Mouse (Mus musculus) hindbrain, embryonic 11.5 days (tissue): ENCODE measurements around the gene Fcna. TPM values are rescaled to one million over a fixed set of nuclear protein-coding genes. Genes with fewer than 3 reads are reported as not detected.

Experiments
- ATAC-seq: fragments of 200-750 bp; cut with Nextera tagmentation; 2 replicates; pipeline ENCODE4 v1.8.0; 2017; ENCODE audit warnings: mild to moderate bottlenecking, moderate TSS enrichment, moderate library complexity; ENCODE audit not compliant: low FRiP score
- DNase-seq: peaks from one replicate; pipeline ENCODE4 v3.0.0-alpha.2; 2015; ENCODE audit warnings: low spot score
- H3K27ac ChIP-seq: fragments of 300-500 bp; sonication (generic); 2 replicates; pipeline ENCODE4 v1.5.1; 2014; ENCODE audit warnings: mild to moderate bottlenecking, low read depth, low read length
- H3K27me3 ChIP-seq: fragments of 300-500 bp; sonication (generic); 2 replicates; pipeline ENCODE4 v1.6.1; 2014; ENCODE audit warnings: mild to moderate bottlenecking, low read length, moderate library complexity, mixed read lengths; ENCODE audit not compliant: control insufficient read depth, insufficient read depth
- H3K36me3 ChIP-seq: fragments of 300-500 bp; sonication (generic); 2 replicates; pipeline ENCODE4 v1.6.1; 2014; ENCODE audit warnings: mild to moderate bottlenecking, low read length, moderate library complexity, mixed read lengths; ENCODE audit not compliant: control insufficient read depth, insufficient read depth
- H3K4me1 ChIP-seq: fragments of 300-500 bp; sonication (generic); replicated peaks from 2 replicates; pipeline ENCODE4 v1.6.1; 2014; ENCODE audit warnings: low read length, mixed read lengths; ENCODE audit not compliant: control insufficient read depth, insufficient read depth
- H3K4me2 ChIP-seq: fragments of 300-500 bp; sonication (generic); replicated peaks from 2 replicates; pipeline ENCODE4 v1.6.1; 2014; ENCODE audit warnings: mild to moderate bottlenecking, low read depth, low read length
- H3K4me3 ChIP-seq: fragments of 300-500 bp; sonication (generic); 2 replicates; pipeline ENCODE4 v1.5.1; 2014; ENCODE audit warnings: low read depth, low read length
- H3K9ac ChIP-seq: fragments of 300-500 bp; sonication (generic); 2 replicates; pipeline ENCODE4 v1.6.1; 2014; ENCODE audit warnings: low read depth, low read length
- H3K9me3 ChIP-seq: fragments of 300-500 bp; sonication (generic); 2 replicates; pipeline ENCODE4 v1.6.1; 2016; ENCODE audit warnings: low read length; ENCODE audit not compliant: control insufficient read depth
- WGBS: fragments of 180-500 bp; shearing (Covaris S2); extraction: QIAGEN DNeasy Blood & Tissue Kit; methylation state at CpG from one replicate; pipeline ENCODE4 v1.1.7; 2014; 5-methylcytosine and 5-hydroxymethylcytosine counted together
- polyA plus RNA-seq: library from polyadenylated mRNA; unstranded; fragments of >200 nt; fragmentation: Nextera tagmentation; extraction: Ambion mirVana; gene quantifications from 2 replicates; pipeline ENCODE4 v1.2.1, GENCODE M21; 2014

Fcna gene
- polyA plus RNA-seq, 1 experiment from 2014 or later: 0.82 TPM

DNA sequence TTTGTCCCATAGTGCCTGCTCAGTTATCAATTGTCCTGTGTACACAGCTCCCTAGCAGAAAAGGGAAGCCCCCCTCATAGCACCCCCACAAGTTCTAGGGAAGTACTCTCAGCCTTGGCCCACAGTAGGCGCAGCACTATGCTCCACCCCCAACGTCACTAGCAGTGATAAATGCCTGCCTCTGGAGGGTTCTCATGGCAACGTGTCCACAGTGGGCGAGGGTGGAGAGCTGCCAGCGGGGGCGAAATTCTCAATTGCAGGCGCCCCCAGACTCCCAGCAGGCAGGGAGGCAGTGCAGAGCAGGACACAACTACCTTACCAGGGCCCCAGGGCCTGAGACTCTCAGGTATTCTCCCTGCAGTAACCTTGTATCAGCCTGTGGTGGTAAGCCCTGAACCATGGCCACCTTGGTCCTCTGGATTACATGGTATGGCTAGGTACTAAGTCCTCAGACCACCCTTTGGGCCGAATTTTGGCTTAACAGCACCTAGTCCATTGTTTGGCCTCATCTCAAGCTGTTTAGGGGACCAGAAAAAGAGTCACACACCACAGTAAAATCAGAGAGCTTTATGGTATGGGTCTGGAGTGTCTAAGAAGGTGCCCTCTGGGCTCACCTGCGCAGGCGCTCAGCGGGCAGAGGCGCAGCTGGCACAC is 45.2 kb downstream of the Fcna start:
- H3K4me2 ChIP-seq: no peak overlapping the region
- peaks cover 10% of the 10 kb centered on the region for H3K4me1 ChIP-seq
- 59% methylated on average over 12 of the region's 12 CpGs for WGBS
- no peak overlapping the region for H3K27ac ChIP-seq
- H3K27me3 ChIP-seq: peaks cover 36% of the 10 kb centered on the region
- H3K9me3 ChIP-seq: no peaks in the 10 kb centered on the region
- H3K9ac ChIP-seq: no peak overlapping the region
- H3K4me3 ChIP-seq: no peak overlapping the region
- H3K36me3 ChIP-seq: no peaks in the 10 kb centered on the region
- DNase-seq: no peak
- ATAC-seq: no peak

DNA sequence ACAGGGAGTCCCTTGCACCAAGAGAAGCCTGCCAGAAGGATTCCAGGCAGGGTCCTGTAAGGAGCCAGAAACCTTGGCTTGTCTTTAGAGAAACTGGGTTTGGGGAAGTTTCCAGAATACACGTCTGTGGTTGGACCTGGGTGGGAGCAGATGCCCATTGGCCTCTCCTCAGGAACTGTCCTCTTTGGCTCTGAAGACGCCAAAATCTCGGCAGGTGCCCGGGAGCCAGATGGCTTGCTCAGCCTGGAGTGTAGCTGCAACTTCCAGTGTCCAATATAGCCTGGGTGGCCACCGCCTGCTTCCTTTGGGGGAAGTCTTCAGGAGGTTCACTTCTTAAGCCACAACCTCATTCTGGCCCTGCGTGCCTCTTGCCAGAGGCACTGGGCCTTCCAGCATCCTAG is 45.9 kb downstream of the Fcna start:
- Histone ChIP-seq H3K9ac (no peak overlapping the region), H3K27me3 (peaks cover 43% of the 10 kb centered on the region), H3K36me3 (no peaks in the 10 kb centered on the region), H3K4me2 (no peak overlapping the region), H3K4me1 (peaks cover 15% of the 10 kb centered on the region), H3K9me3 (no peaks in the 10 kb centered on the region), H3K4me3 (no peak overlapping the region; the same call in 1 of the 2 replicates), H3K27ac (no peak overlapping the region)
- WGBS: 44% methylated on average over 6 of the region's 6 CpGs
- ATAC-seq (peak; percentile 9; the same call in 1 of the 2 replicates), DNase-seq (peak; percentile 12)

DNA sequence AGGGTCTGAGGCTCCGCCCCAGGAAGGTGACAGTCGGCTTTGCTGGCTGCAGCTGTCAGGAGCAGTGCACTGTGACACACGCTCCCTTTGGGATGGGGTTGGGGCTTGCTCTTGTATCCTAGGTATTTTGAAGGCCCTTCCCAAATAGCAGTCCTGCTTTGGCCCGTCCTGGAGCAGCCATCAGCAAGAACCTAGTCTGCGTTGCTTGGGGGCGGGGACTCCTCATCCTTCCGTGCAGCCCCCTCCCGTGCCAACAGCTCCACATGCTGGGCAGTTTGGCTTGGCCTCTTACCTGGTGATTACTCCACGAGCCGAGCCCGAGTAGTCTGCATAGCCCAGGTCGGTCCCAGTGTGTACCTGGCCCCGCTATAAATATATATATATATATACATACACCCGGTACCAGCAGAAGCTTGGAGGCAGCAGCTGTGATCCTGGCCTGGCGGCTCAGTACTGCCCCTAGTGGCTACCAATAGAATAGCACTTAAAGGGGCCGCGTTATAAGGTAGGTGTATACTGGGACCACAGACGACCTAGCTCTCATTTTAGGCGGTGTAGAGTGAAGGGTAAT is 46.5 kb downstream of the Fcna start, which contains the start of gene Ajm1:
Ajm1 (minus strand) TSS at position 464 of the 571 bp plus-strand sequence.
- DNase-seq (peak; percentile 83), ATAC-seq (peak; percentile 58)
- 7% methylated on average over 19 of the region's 19 CpGs for WGBS
- H3K9me3 ChIP-seq: no peaks in the 10 kb centered on the region
- H3K4me3 ChIP-seq: peak within 1 kb of the TSS; percentile 19
- H3K4me2 ChIP-seq: peak within 1 kb of the TSS; percentile 33
- H3K9ac ChIP-seq: 0 out of 2 replicates have a peak within 1 kb of the TSS, but pooled peaks have one; percentile 3
- H3K36me3 ChIP-seq: no peaks in the 10 kb centered on the region
- H3K27me3 ChIP-seq: peaks cover 48% of the 10 kb centered on the region
- H3K27ac ChIP-seq: no peak within 1 kb of the TSS
- peaks cover 15% of the 10 kb centered on the region for H3K4me1 ChIP-seq

DNA sequence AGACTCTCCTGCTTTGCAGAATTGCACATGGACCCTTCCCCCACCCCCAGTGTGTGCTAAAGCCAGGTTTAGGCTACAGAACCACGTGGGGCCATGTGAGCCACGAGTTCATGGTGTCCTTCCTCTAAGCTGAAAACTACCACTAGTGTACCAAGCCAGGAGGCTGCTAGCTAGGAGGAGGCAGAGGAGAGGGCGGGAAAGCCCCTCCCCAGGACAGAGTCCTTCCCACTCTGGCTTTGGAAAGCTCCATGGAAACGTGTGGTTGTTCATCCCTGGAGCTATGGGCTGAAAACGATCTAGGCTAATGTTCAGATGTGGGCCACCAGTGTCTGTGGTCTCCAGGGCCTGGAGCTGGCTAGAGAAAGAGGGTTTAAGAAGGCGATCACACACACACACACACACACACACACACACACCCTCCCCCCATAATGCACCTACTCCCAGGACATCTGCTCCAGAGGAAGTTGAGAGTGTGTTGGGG is 47.2 kb downstream of the Fcna start:
- Histone ChIP-seq H3K4me2 (no peak overlapping the region), H3K9me3 (no peaks in the 10 kb centered on the region), H3K9ac (no peak overlapping the region), H3K27me3 (peaks cover 55% of the 10 kb centered on the region), H3K36me3 (no peaks in the 10 kb centered on the region), H3K4me3 (no peak overlapping the region), H3K27ac (no peak overlapping the region), H3K4me1 (peaks cover 16% of the 10 kb centered on the region)
- 48% methylated on average over 6 of the region's 6 CpGs for WGBS
- peak; percentile 10 for DNase-seq
- ATAC-seq: no peak

DNA sequence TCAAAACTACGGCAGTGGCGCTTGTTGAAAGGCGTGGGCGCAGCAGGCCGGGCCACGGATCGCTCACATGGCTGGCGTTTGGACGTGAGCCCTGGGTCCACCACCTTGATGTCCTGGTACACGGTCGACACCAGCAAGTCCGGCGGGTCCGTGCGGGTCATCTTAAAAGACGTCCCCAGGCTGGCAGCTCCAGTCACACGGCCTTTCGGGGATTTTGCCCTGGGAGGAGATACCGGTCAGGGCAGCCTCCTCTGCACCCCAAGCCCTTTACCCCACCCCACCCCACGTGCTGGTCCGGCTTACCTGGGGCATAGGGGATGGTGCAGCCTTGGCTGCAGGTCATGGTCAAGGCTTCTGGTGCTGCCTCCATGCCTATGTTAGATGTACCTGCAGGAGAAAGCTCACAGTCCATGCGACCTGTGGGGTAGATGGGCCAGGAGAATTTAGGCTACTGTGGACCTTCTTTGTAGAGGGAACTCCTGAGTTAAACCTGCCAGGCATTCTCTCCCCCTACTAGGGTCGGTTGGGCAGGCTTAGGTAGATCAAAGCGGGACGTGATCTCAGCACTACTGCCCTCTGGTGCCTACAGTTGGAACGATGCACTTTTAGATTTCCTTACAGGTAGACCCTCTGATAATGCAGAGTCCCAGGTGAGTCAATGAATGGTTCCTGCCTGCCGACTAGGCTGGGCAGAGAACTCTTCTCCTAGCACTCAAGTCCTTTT is 47.9 kb downstream of the Fcna start:
- 10% methylated on average over 23 of the region's 27 CpGs for WGBS

DNA sequence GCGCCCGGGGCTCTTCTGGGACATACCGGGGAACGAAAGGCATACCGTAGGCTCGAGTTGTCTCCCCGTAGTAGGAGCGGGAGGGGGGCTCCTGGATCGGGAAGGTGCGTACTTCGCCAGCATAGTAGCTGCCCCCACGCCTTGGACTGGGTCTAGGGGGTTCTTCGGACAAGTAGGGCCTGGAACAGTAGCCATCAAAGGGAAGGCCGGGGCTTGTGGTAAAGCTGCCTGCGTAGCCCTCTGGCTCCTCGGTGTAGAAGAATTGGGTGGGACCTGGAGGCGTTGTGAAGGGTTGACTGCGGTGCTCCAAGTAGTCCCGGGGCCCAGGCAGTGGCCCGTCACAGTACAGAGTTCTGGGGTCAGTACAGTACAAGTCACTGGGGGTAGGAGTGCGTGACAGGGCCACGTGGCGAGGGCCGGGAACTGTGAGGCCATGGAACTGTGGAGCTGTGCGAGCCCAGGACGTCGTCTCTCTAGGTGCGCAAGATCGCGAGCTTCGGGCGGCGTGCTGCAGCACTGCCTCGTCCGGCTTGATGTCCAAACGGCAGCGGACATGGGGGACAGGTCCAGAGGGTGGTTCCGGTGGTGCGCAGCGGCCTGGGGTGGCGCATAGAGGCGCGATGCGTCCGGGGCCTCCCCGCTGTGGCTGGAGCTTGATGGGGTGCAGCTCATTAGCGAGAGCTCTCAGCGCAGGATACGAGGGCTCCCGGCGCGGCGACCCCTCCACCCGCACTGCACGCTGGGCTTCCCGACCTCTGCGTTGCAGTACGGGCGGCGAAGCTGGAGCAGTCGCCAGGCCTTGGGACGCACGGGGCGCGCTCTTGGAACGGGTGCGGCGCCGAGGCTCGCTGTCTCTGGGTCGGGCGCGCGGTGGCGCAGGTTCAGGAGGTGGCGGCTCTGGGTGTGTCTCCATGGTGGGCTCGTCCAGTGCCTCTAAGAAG is 48.8 kb downstream of the Fcna start:
- ATAC-seq (no peak), DNase-seq (peak; percentile 53)
- Histone ChIP-seq H3K9ac (no peak overlapping the region), H3K27ac (no peak overlapping the region), H3K4me2 (peak overlapping the region; percentile 21), H3K4me1 (peaks cover 17% of the 10 kb centered on the region), H3K9me3 (no peaks in the 10 kb centered on the region), H3K27me3 (peaks cover 56% of the 10 kb centered on the region), H3K4me3 (peak overlapping the region; percentile 30; the same call in 1 of the 2 replicates), H3K36me3 (no peaks in the 10 kb centered on the region)
- WGBS: 6% methylated on average over 76 of the region's 77 CpGs

More for the DNA sequence above, 47.9 kb downstream of the Fcna start:
- Histone ChIP-seq H3K4me1 (peaks cover 17% of the 10 kb centered on the region), H3K27me3 (peaks cover 56% of the 10 kb centered on the region), H3K9me3 (no peaks in the 10 kb centered on the region), H3K4me2 (peak overlapping the region; percentile 21; the same call in 1 of the 2 replicates), H3K27ac (no peak overlapping the region), H3K36me3 (no peaks in the 10 kb centered on the region), H3K9ac (no peak overlapping the region), H3K4me3 (peak overlapping the region; percentile 8; the same call in 1 of the 2 replicates)
- DNase-seq (peak; percentile 57), ATAC-seq (no peak)

DNA sequence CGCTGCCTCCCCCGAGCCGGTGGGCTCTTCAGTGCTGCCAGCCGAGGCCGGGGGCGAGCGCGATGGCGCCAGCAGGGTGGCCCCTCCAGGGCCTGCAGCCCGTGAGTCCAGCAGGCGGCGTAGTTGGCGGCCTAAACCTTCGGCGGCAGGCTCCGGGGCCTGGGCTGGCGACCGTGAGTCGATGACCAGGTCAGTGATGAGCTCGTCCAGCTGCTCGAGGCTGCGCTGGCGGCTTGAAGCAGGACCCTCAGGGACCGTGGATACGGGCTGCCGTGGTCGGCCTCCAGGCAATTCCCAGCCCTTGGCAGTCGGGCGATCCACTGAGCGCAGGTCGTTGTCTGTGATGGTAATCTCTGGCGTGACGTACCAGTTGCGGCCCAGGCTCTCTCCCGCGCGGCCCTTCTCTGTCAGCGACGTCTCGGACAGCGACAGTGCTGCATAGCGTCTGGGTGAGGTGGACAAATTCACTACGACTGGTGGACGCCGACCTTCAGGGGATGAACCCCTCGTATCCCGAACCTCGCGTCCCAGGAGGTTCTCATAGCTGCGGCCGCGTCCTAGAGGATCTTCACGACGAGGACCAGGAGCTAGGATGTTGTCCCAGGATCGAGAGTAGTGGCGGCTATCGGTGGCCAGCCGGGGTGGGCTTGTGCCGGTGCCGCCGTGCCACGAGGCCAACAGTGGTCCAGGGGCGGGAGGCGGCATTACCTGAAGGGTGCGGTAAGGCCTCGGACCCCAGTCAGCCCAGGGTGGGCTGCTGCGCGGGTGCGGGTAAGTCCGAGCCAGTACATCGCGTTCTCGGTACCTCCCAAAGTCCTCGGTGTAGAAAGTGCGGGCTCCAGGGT is 49.7 kb downstream of the Fcna start:
- Histone ChIP-seq H3K4me2 (peak overlapping the region; percentile 40), H3K36me3 (no peaks in the 10 kb centered on the region), H3K27me3 (peaks cover 56% of the 10 kb centered on the region), H3K4me1 (peaks cover 24% of the 10 kb centered on the region), H3K9me3 (no peaks in the 10 kb centered on the region), H3K9ac (peak overlapping the region; percentile 31; the same call in 1 of the 2 replicates), H3K4me3 (peak overlapping the region; percentile 30), H3K27ac (no peak overlapping the region)
- 7% methylated on average over 75 of the region's 75 CpGs for WGBS
- peak; percentile 65 for DNase-seq
- ATAC-seq: no peak
